Mouse (Mus musculus): ENCODE measurements at regions not wholly inside any gene's neighbourhood (a gene's known extent, or its start where the extent isn't known, plus 50 kb on each side); places are given as distances from the start of the nearest gene placed in this dataset.

GRCm38 (mm10) chr19:22027577-22027976 lies 111.3 kb upstream of the Trpm3 start:
- TF ChIP-seq CTCF (IDR thresholded peaks at IDR 0.05; ENCODE audit: borderline replicate concordance, insufficient read depth, low read depth, low read length) (no peak), POLR2A (IDR thresholded peaks at IDR 0.05; ENCODE audit: borderline replicate concordance, insufficient read depth, low read length) (no peak)

Data from cerebellum, adult 2 months (tissue).